Mouse (Mus musculus) heart, embryonic 12.5 days (tissue): ENCODE measurements around the gene Olfr1393. TPM values are rescaled to one million over a fixed set of nuclear protein-coding genes. Genes with fewer than 3 reads are reported as not detected.
A peak's percentile ranks its signal among the peaks of the same experiment; 100 is the strongest.

ENCODE experiments used
- ATAC-seq: fragments of 200-750 bp; cut with Nextera tagmentation; 2 replicates; pipeline ENCODE4 v1.8.0; 2017; ENCODE audit warnings: moderate TSS enrichment, moderate library complexity; ENCODE audit not compliant: insufficient number of reproducible peaks, low FRiP score
- H3K27ac ChIP-seq: fragments of 300-500 bp; sonication (generic); 2 replicates; pipeline ENCODE4 v1.5.1; 2016; ENCODE audit warnings: mild to moderate bottlenecking, moderate library complexity; ENCODE audit not compliant: poor library complexity, severe bottlenecking
- H3K27me3 ChIP-seq: fragments of 300-500 bp; sonication (generic); replicated peaks from 2 replicates; pipeline ENCODE4 v1.6.1; 2016; ENCODE audit warnings: mild to moderate bottlenecking, moderate library complexity
- H3K36me3 ChIP-seq: fragments of 300-500 bp; sonication (generic); 2 replicates; pipeline ENCODE4 v1.6.1; 2016; ENCODE audit warnings: mild to moderate bottlenecking, moderate library complexity
- H3K4me1 ChIP-seq: fragments of 300-500 bp; sonication (generic); replicated peaks from 2 replicates; pipeline ENCODE4 v1.6.1; 2016; ENCODE audit warnings: mild to moderate bottlenecking
- H3K4me2 ChIP-seq: fragments of 300-500 bp; sonication (generic); 2 replicates; pipeline ENCODE4 v1.6.1; 2016; ENCODE audit warnings: mild to moderate bottlenecking, moderate library complexity
- H3K4me3 ChIP-seq: fragments of 300-500 bp; sonication (generic); 2 replicates; pipeline ENCODE4 v1.5.1; 2016; ENCODE audit warnings: mild to moderate bottlenecking
- H3K9ac ChIP-seq: fragments of 300-500 bp; sonication (generic); 2 replicates; pipeline ENCODE4 v1.6.1; 2016; ENCODE audit warnings: mild to moderate bottlenecking, moderate library complexity
- H3K9me3 ChIP-seq: fragments of 300-500 bp; sonication (generic); replicated peaks from 2 replicates; pipeline ENCODE4 v1.6.1; 2016; ENCODE audit warnings: mild to moderate bottlenecking, moderate library complexity
- WGBS: fragments of 180-500 bp; shearing (Covaris S2); methylation state at CpG from one replicate; pipeline ENCODE4 v1.1.7; 2016; 5-methylcytosine and 5-hydroxymethylcytosine counted together
- polyA plus RNA-seq: library from polyadenylated mRNA; unstranded; fragments of >200 nt; fragmentation: Nextera tagmentation; extraction: Ambion mirVana; gene quantifications from 2 replicates; pipeline ENCODE4 v1.2.1, GENCODE M21; 2016

Olfr1393 gene
- 0.08 and 0.27 TPM in 2 replicates for polyA plus RNA-seq

DNA sequence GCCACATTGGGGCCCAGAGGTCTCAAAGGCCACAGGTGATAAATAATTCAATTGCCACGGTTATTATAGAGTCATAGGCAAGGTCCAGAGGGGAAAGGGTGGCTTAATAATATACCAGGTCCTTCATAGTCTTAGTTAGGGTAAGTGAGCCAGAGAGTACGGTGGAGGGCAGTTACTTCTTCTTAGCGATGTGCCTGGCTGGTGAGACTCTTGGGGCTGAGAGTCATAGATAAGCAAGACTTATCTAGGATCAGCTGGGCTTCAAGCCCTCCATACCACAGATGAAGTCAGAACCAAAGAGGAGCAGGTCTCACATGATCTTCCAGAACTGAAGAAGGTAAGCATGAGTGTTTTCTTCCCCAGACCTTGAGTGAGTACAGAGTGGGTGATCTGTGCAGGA lies at the start of gene Olfr1393:
Gene Olfr1393 (plus strand): TSS at position 83 of the 400 bp plus-strand sequence.
- no peak within 1 kb of the TSS for H3K4me3 ChIP-seq
- H3K9ac ChIP-seq, result no peak within 1 kb of the TSS
- ATAC-seq, result no peak
- H3K27me3 ChIP-seq, result no peaks in the 10 kb centered on the region
- no peaks in the 10 kb centered on the region for H3K9me3 ChIP-seq
- H3K4me2 ChIP-seq, result no peak within 1 kb of the TSS
- no peaks in the 10 kb centered on the region for H3K4me1 ChIP-seq
- WGBS, result 58% methylated on average over 3 of the region's 3 CpGs
- H3K27ac ChIP-seq, result no peak within 1 kb of the TSS
- no peaks in the 10 kb centered on the region for H3K36me3 ChIP-seq

DNA sequence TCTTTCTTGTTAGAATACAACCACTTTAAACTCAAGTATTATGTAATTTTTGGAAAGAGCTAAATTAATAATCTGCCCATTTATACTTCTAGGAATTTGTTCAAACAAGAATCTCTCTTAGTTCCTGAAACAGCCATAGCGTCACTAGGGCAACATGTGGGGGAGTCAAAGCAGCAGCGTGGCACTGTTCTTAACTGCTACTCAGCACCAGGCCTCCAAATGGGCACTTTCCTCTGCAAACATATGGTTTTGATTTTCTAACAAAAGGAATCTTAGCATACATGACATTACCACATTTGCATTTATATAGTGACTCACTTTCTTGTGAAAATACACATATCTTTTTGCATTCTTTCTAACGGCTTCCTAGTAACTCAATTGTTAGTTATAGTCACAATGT lies 45.3 kb upstream of the Olfr1393 start:
- 75% methylated on average over 3 of the region's 3 CpGs for WGBS
- H3K36me3 ChIP-seq, result no peaks in the 10 kb centered on the region
- no peak overlapping the region for H3K4me2 ChIP-seq
- H3K9me3 ChIP-seq, result no peaks in the 10 kb centered on the region
- H3K4me3 ChIP-seq, result no peak overlapping the region
- H3K27me3 ChIP-seq, result no peaks in the 10 kb centered on the region
- ATAC-seq, result no peak
- no peaks in the 10 kb centered on the region for H3K4me1 ChIP-seq
- no peak overlapping the region for H3K9ac ChIP-seq
- H3K27ac ChIP-seq, result no peak overlapping the region

DNA sequence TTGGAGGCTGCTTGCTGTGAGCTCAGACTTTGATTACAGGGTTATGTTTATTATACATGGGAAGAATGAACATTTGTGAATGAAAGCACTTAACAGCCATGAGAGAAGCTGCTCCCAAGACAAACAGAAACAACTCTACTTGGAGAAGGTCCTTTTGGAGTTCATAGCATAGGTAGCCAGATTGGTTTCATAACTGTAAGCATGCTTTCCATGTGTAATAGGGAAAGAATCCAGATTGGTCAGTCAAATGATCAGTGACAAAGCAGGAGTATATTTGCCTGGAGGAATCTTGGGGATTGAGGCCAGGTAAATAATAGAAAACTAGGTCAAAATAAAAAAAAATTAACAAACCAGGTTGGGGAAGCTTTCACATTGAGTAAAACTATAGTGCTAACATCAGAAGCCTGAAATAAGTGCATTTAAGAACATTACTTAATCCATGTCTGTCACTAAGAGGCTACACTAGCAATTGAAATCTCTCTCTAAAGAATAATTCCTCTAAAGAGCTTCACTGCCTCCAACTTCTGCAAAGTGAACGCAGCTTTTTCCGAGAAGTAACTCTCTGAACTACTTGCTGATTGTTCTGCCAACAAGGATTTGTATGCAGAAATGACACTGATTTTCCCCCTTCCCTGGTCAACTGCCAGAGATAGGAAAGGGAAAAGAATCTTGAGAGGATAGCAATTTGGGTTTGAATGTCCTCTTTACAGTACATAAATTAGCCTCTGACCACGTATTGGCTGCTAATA lies 42.5 kb upstream of the Olfr1393 start:
- 63% methylated on average over 3 of the region's 3 CpGs for WGBS
- H3K27me3 ChIP-seq, result no peaks in the 10 kb centered on the region

DNA sequence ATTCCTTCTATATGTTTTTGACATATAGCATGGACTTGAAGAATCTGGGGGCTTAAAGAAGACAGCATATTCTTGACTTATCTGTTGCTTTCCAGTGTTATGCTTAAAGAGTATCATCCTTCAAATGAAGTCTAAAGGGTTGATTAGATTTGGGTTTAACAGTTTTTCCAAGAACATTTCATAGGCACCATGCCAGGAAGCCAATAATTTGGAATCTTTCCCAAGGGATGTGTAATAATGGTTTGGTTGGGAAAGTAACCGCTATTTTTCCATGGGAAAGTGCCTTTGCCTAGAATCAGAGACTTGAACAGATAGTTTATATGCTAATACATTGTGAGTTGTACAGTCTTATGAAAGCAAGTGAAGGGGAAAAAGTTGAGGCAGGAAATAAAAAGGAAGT lies 41.2 kb upstream of the Olfr1393 start:
- 65% methylated on average over 1 of the region's 1 CpGs for WGBS
- no peak overlapping the region for H3K4me3 ChIP-seq
- no peaks in the 10 kb centered on the region for H3K27me3 ChIP-seq
- no peak overlapping the region for H3K27ac ChIP-seq
- H3K4me2 ChIP-seq, result no peak overlapping the region
- ATAC-seq, result no peak
- no peak overlapping the region for H3K9ac ChIP-seq
- no peaks in the 10 kb centered on the region for H3K9me3 ChIP-seq
- no peaks in the 10 kb centered on the region for H3K4me1 ChIP-seq
- no peaks in the 10 kb centered on the region for H3K36me3 ChIP-seq

More for the DNA sequence above, 42.5 kb upstream of the Olfr1393 start:
- no peak overlapping the region for H3K4me3 ChIP-seq
- H3K4me1 ChIP-seq, result no peaks in the 10 kb centered on the region
- no peak overlapping the region for H3K9ac ChIP-seq
- H3K9me3 ChIP-seq, result no peaks in the 10 kb centered on the region
- H3K27ac ChIP-seq, result no peak overlapping the region
- no peak for ATAC-seq
- H3K36me3 ChIP-seq, result no peaks in the 10 kb centered on the region
- no peak overlapping the region for H3K4me2 ChIP-seq

DNA sequence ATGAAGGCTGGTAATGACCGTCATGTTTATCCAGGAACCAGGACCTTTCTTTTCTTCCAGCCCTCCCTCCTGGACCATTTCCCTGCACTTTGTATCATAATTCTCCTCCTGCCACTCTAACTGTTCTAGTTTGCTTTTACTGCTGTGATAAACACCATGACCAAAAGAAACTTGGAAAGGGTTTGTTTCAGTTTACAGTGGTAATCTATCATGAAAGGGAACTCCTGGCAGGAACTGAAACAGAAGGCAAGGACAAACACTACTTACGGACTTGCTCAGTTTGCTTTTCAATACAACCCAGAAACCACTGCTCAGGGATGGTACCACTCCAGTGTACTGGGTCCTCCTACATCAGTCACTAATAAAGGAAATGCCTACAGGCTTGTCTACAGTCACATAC lies 40.6 kb upstream of the Olfr1393 start:
- ATAC-seq, result no peak
- H3K4me2 ChIP-seq, result no peak overlapping the region
- no peaks in the 10 kb centered on the region for H3K27me3 ChIP-seq
- no peak overlapping the region for H3K4me3 ChIP-seq
- H3K9me3 ChIP-seq, result no peaks in the 10 kb centered on the region
- WGBS, result 43% methylated on average over 2 of the region's 2 CpGs
- no peaks in the 10 kb centered on the region for H3K4me1 ChIP-seq
- H3K36me3 ChIP-seq, result no peaks in the 10 kb centered on the region
- no peak overlapping the region for H3K27ac ChIP-seq
- H3K9ac ChIP-seq, result no peak overlapping the region

DNA sequence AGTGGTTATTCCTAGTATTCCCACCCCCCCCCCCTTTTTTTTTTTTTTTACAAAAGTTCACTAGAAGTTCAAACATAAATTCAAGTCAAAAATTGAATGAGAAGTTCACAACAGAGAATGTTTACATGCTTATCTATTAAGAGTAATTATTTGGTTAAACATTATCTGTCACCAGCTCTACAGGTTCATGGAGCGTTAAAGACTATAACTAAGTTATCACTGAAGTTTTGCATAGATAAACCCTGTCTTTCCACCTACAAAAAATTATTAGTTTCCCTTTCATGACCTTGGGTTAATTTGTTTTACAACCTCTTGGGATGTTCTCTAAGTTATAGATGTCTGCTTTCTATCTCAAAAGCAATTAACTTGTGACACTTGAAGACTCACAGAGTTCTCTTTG lies 37.8 kb upstream of the Olfr1393 start:
- Histone ChIP-seq H3K4me2 (no peak overlapping the region), H3K4me1 (peaks cover 13% of the 10 kb centered on the region), H3K36me3 (no peaks in the 10 kb centered on the region), H3K9me3 (no peaks in the 10 kb centered on the region), H3K27ac (no peak overlapping the region), H3K4me3 (no peak overlapping the region), H3K27me3 (no peaks in the 10 kb centered on the region), H3K9ac (no peak overlapping the region)
- ATAC-seq, result no peak
- 66% methylated on average over 1 of the region's 1 CpGs for WGBS

DNA sequence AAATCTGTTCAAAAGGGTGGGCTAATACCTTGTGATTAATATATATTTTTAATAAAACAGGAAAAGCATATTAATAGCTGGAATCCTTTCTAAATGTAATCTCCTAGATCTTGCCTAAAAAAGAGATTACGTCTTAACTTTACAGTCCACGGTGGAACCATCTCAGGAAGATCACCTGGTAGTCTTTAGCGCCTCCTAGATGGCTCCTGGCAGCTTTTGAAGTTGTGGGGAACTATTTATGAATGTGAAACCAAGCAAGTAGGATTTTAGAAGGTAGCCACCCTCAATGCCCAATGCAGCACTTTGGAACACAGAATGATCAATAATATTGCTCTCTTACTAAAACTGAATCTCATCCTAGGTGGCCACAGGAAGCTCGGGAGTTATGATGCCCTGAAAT lies 37.2 kb upstream of the Olfr1393 start:
- ATAC-seq, result no peak
- no peaks in the 10 kb centered on the region for H3K36me3 ChIP-seq
- no peak overlapping the region for H3K27ac ChIP-seq
- 68% methylated on average over 4 of the region's 4 CpGs for WGBS
- no peaks in the 10 kb centered on the region for H3K27me3 ChIP-seq
- no peak overlapping the region for H3K4me3 ChIP-seq
- H3K9me3 ChIP-seq, result no peaks in the 10 kb centered on the region
- no peak overlapping the region for H3K4me2 ChIP-seq
- H3K4me1 ChIP-seq, result peaks cover 19% of the 10 kb centered on the region
- no peak overlapping the region for H3K9ac ChIP-seq

DNA sequence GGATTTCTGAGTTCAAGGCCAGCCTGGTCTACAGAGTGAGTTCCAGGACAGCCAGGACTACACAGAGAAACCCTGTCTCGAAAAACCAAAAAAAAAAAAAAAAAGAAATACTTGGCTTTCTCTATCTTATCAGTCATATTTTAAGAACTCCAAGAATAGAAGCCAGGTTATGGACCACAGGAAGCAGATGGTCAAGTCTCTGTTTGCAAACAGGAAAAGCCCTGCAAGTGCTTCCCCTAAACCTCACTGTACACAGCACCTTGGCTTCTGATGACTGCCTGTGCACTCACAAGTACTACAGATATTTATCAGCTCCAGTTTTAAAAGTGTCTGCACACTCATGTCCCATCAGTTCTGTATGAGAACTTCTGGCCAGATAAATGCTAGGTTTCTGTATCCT lies 36.6 kb upstream of the Olfr1393 start:
- no peak overlapping the region for H3K4me3 ChIP-seq
- 22% methylated on average over 1 of the region's 1 CpGs for WGBS
- H3K4me2 ChIP-seq, result no peak overlapping the region
- no peaks in the 10 kb centered on the region for H3K36me3 ChIP-seq
- ATAC-seq, result no peak
- no peaks in the 10 kb centered on the region for H3K27me3 ChIP-seq
- H3K27ac ChIP-seq, result no peak overlapping the region
- no peak overlapping the region for H3K9ac ChIP-seq
- H3K4me1 ChIP-seq, result peaks cover 23% of the 10 kb centered on the region
- no peaks in the 10 kb centered on the region for H3K9me3 ChIP-seq

DNA sequence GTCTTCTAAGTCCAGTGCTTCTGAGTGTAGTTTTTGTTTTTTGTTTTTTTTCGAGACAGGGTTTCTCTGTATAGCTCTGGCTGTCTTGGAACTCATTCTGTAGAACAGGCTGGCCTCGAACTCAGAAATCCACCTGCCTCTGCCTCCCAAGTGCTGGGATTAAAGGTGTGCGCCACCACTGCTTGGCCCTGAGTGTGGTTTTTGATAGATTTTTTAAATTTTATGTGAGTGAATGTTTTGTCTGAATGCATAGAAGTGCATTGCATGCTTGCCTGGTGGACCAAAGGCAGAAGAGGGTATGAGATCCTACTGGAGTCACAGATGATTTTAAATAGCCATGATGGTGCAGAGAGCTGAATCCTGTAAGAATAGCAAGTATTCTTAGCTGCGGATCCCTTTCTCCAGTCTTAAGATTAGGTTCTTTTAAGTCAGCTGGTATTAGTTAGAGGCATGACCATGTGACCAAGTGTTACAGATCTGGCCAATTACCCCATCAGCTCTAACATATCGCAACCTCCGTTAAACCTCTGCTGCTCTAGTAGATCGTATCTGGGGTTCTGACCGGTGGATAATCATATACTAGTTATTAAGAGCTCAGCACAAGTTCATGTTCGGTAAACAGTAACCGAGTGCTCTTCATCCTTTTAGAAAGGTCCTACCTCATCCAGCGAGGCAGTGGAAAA lies 35.0 kb upstream of the Olfr1393 start:
- H3K9ac ChIP-seq, result peak overlapping the region; percentile 16; the same call in 1 of the 2 replicates
- no peaks in the 10 kb centered on the region for H3K9me3 ChIP-seq
- no peaks in the 10 kb centered on the region for H3K36me3 ChIP-seq
- H3K4me2 ChIP-seq, result peak overlapping the region; percentile 73
- ATAC-seq, result no peak
- H3K4me1 ChIP-seq, result peaks cover 33% of the 10 kb centered on the region
- peak overlapping the region; percentile 62 for H3K4me3 ChIP-seq
- peak overlapping the region; percentile 88 for H3K27ac ChIP-seq
- no peaks in the 10 kb centered on the region for H3K27me3 ChIP-seq
- 22% methylated on average over 11 of the region's 11 CpGs for WGBS

DNA sequence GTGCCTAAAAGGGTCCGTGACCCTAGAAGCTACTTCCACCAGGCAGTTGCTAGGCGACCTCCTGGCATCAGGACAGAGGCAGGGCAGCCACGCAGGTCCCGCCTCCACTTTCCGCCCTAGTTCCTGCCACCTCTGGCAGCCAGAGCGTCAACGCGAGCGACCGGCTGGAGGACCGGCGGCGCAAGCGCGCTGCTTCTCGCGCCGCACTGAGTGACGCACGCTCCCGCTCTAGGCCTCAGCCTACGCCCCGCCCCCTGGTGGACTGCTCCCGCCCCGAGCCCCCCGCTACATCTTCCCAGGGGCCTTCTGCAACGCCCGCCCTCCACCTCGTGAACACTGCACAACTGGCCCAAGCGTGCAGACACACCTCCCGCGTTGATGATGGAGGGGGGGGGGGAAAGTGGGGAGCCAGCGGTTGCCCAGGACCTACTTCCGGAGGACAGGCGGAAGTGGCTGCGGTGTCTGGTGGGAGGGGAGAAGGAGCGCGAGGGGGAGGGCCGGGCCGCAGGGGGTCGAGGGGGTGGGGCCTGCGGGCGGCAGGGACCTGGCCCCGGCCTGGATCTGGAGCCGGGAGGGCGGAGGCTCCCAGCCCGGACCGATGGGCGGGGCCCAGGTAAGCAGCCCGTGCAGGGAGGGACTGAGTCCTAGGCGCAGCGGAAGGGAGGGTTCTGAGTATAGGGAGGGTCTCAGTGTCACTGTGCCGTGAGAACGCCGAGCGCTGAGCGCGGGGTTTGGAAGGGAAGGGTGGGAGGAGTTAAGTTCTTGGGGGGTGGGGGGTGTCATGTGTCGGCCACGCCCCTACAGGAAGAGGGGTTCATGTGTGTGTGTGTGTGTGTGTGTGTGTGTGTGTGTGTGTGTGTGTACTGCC lies 34.1 kb upstream of the Olfr1393 start, which contains the start of gene Mgat1:
Gene Mgat1 (plus strand): TSS at position 465 of the 868 bp plus-strand sequence.
- Histone ChIP-seq H3K4me1 (peaks cover 38% of the 10 kb centered on the region), H3K9me3 (no peaks in the 10 kb centered on the region), H3K36me3 (no peaks in the 10 kb centered on the region), H3K9ac (peak within 1 kb of the TSS; percentile 64), H3K4me3 (peak within 1 kb of the TSS; percentile 62), H3K27me3 (no peaks in the 10 kb centered on the region), H3K27ac (peak within 1 kb of the TSS; percentile 88), H3K4me2 (peak within 1 kb of the TSS; percentile 73)
- ATAC-seq, result peak; percentile 93
- under 1% methylated on average over 60 of the region's 60 CpGs for WGBS

DNA sequence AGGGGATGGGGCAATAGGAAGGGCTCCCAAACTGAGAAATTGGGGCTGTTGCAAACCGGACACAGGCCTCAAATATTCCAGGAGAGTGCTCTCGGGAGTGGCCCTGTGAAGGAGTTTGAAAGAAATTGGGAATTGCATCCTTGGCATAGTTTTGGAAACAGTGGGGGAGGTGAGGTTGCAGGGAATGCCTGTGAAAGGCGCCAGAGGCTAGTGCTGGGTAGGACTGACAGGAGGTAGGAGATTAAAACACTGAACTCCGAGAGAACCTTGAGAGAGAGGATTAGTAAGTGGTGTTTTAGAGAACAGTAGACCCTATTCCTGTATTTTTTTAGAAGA lies 33.5 kb upstream of the Olfr1393 start:
- WGBS, result 2% methylated on average over 4 of the region's 4 CpGs
- peaks cover 44% of the 10 kb centered on the region for H3K4me1 ChIP-seq
- no peaks in the 10 kb centered on the region for H3K9me3 ChIP-seq
- peak overlapping the region; percentile 88 for H3K27ac ChIP-seq
- peak overlapping the region; percentile 62 for H3K4me3 ChIP-seq
- H3K4me2 ChIP-seq, result peak overlapping the region; percentile 73
- no peaks in the 10 kb centered on the region for H3K36me3 ChIP-seq
- ATAC-seq, result no peak
- H3K27me3 ChIP-seq, result no peaks in the 10 kb centered on the region
- peak overlapping the region; percentile 64; the same call in 1 of the 2 replicates for H3K9ac ChIP-seq
